11 mouse cellular contexts compared by ENCODE assay signal in genomic region chr2:17732210-17732609, GRCm38 (mm10). TPM values are rescaled to one million over a fixed set of nuclear protein-coding genes. Genes with fewer than 3 reads are reported as not detected.
DNase-seq lines count a peak whose midpoint lies in the region; ATAC-seq and TF ChIP-seq lines count a peak whose summit lies in the region.
"Had no signal": no experiment of that assay in that cellular context is flagged by ENCODE, and none has a peak within 500 bp of the region (broad histone marks: within the 10 kb centered on the region; RNA-seq: fewer than 3 reads in every experiment).

No protein-coding gene starts in this region.

- H3K27ac ChIP-seq in heart, embryonic 15.5 days = no peak overlapping the region
- no peak overlapping the region for H3K27ac ChIP-seq in heart, adult 2 months
- no peak overlapping the region for H3K27ac ChIP-seq in embryonic facial prominence, embryonic 14.5 days (replicated peaks; ENCODE audit: low read depth, low read length)
- no peak overlapping the region for H3K27ac ChIP-seq in midbrain, embryonic 11.5 days (ENCODE audit: low read depth, low read length)
- no peak overlapping the region for H3K27ac ChIP-seq in kidney, embryonic 14.5 days (ENCODE audit: low read depth, low read length)

- peaks cover 16% of the 10 kb centered on the region for H3K4me1 ChIP-seq in heart, embryonic 15.5 days (replicated peaks)
- H3K4me1 ChIP-seq in heart, adult 2 months (ENCODE audit: control insufficient read depth, insufficient read depth, low read length) = no peaks in the 10 kb centered on the region; the same call in 1 of the 2 replicates
- 0 out of 2 replicates have a peak, but pooled peaks cover 8% of the 10 kb centered on the region for H3K4me1 ChIP-seq in embryonic facial prominence, embryonic 14.5 days (ENCODE audit: control insufficient read depth, insufficient read depth, low read length)
- H3K4me1 ChIP-seq in midbrain, embryonic 11.5 days (ENCODE audit: control insufficient read depth, insufficient read depth, low read length) = peaks cover 24% of the 10 kb centered on the region
- peaks cover 13% of the 10 kb centered on the region for H3K4me1 ChIP-seq in kidney, embryonic 14.5 days (ENCODE audit: control insufficient read depth, insufficient read depth, low read length)

- TF ChIP-seq CTCF in heart, adult 2 months (IDR thresholded peaks at IDR 0.05) = no peak

- ATAC-seq in heart, embryonic 15.5 days (replicated peaks; ENCODE audit: insufficient number of reproducible peaks, insufficient read depth, low FRiP score, low read depth) = no peak
- ATAC-seq in embryonic facial prominence, embryonic 14.5 days (ENCODE audit: low read depth) = no peak
- ATAC-seq in midbrain, embryonic 11.5 days (ENCODE audit: low FRiP score) = peak; percentile 28; the same call in 1 of the 2 replicates
- no peak for ATAC-seq in kidney, embryonic 14.5 days (ENCODE audit: low FRiP score, low TSS enrichment)

- DNase-seq in heart, adult 2 months = no peak
- peak; percentile 8 for DNase-seq in MN1 (ENCODE audit: low spot score)
- DNase-seq in embryonic facial prominence, embryonic 14.5 days (ENCODE audit: low spot score) = no peak
- peak; percentile 94 for DNase-seq in midbrain, embryonic 11.5 days (ENCODE audit: low spot score, missing footprints)
- no peak for DNase-seq in spleen, postnatal 36 days (ENCODE audit: low spot score in 2 of 2)
- DNase-seq in adrenal gland, postnatal 25 days = no peak
- DNase-seq: kidney, postnatal 36 days; thymus, adult 2 months had no signal

- WGBS in heart, embryonic 15.5 days = 58% methylated on average over 7 of the region's 7 CpGs
- 86% methylated on average over 7 of the region's 7 CpGs for WGBS in heart, adult 2 months
- 50% methylated on average over 7 of the region's 7 CpGs for WGBS in embryonic facial prominence, embryonic 14.5 days
- 9% methylated on average over 7 of the region's 7 CpGs for WGBS in midbrain, embryonic 11.5 days
- WGBS in kidney, embryonic 14.5 days = 45% methylated on average over 7 of the region's 7 CpGs

- no peaks in the 10 kb centered on the region for H3K36me3 ChIP-seq in heart, embryonic 15.5 days
- no peaks in the 10 kb centered on the region for H3K36me3 ChIP-seq in heart, adult 2 months (ENCODE audit: control insufficient read depth, insufficient read depth, low read length)
- no peaks in the 10 kb centered on the region for H3K36me3 ChIP-seq in embryonic facial prominence, embryonic 14.5 days (ENCODE audit: control insufficient read depth, insufficient read depth, low read length)
- no peaks in the 10 kb centered on the region for H3K36me3 ChIP-seq in midbrain, embryonic 11.5 days (ENCODE audit: control insufficient read depth, insufficient read depth, low read length)
- no peaks in the 10 kb centered on the region for H3K36me3 ChIP-seq in kidney, embryonic 14.5 days (ENCODE audit: control insufficient read depth, insufficient read depth, low read length)

- no peak for TF ChIP-seq POLR2A in heart, adult 2 months (IDR thresholded peaks at IDR 0.05; ENCODE audit: insufficient read depth, low read depth, low read length)

- no peak overlapping the region for H3K9ac ChIP-seq in heart, embryonic 15.5 days
- H3K9ac ChIP-seq in heart, adult 2 months (ENCODE audit: low read depth, low read length) = no peak overlapping the region
- H3K9ac ChIP-seq in embryonic facial prominence, embryonic 14.5 days (ENCODE audit: low read depth, low read length) = no peak overlapping the region
- no peak overlapping the region for H3K9ac ChIP-seq in midbrain, embryonic 11.5 days (ENCODE audit: low read length)
- no peak overlapping the region for H3K9ac ChIP-seq in kidney, embryonic 14.5 days (ENCODE audit: low read depth, low read length)

- no peaks in the 10 kb centered on the region for H3K79me2 ChIP-seq in heart, adult 2 months (replicated peaks; ENCODE audit: control insufficient read depth, insufficient read depth, low read length)

- no peak for TF ChIP-seq EP300 in heart, adult 2 months (IDR thresholded peaks at IDR 0.05; ENCODE audit: insufficient read depth, low read depth, low read length)

- peaks cover 32% of the 10 kb centered on the region for H3K27me3 ChIP-seq in heart, embryonic 15.5 days
- peaks cover 11% of the 10 kb centered on the region for H3K27me3 ChIP-seq in heart, adult 2 months (ENCODE audit: control insufficient read depth, insufficient read depth, low read length)
- H3K27me3 ChIP-seq in embryonic facial prominence, embryonic 14.5 days (replicated peaks; ENCODE audit: control insufficient read depth, insufficient read depth, low read length) = peaks cover 32% of the 10 kb centered on the region
- peaks cover 58% of the 10 kb centered on the region for H3K27me3 ChIP-seq in midbrain, embryonic 11.5 days (ENCODE audit: control insufficient read depth, insufficient read depth, low read length)
- peaks cover 17% of the 10 kb centered on the region for H3K27me3 ChIP-seq in kidney, embryonic 14.5 days (ENCODE audit: control insufficient read depth, insufficient read depth, low read length)

- intact Hi-C loops in heart, adult 2 months (cut with DNase I) = no loop called here

- H3K4me3 ChIP-seq in heart, embryonic 15.5 days = 0 out of 2 replicates have a peak overlapping the region, but pooled peaks have one; percentile 1
- no peak overlapping the region for H3K4me3 ChIP-seq in heart, adult 2 months
- H3K4me3 ChIP-seq in embryonic facial prominence, embryonic 14.5 days (ENCODE audit: low read depth, low read length) = no peak overlapping the region
- H3K4me3 ChIP-seq in midbrain, embryonic 11.5 days (ENCODE audit: low read depth, low read length) = no peak overlapping the region
- H3K4me3 ChIP-seq in kidney, embryonic 14.5 days (ENCODE audit: low read length) = no peak overlapping the region
- H3K4me3 ChIP-seq: myocyte had no signal

- no peak overlapping the region for H3K4me2 ChIP-seq in heart, embryonic 15.5 days
- peak overlapping the region; percentile 96 for H3K4me2 ChIP-seq in embryonic facial prominence, embryonic 14.5 days (ENCODE audit: low read depth, low read length)
- peak overlapping the region; percentile 6; the same call in 1 of the 2 replicates for H3K4me2 ChIP-seq in midbrain, embryonic 11.5 days
- H3K4me2 ChIP-seq in kidney, embryonic 14.5 days (replicated peaks; ENCODE audit: low read depth, low read length) = no peak overlapping the region

- H3K9me3 ChIP-seq in heart, embryonic 15.5 days (replicated peaks) = no peaks in the 10 kb centered on the region
- H3K9me3 ChIP-seq in embryonic facial prominence, embryonic 14.5 days (ENCODE audit: control insufficient read depth, low read length) = no peaks in the 10 kb centered on the region
- H3K9me3 ChIP-seq in midbrain, embryonic 11.5 days (ENCODE audit: control insufficient read depth, low read length) = no peaks in the 10 kb centered on the region
- no peaks in the 10 kb centered on the region for H3K9me3 ChIP-seq in kidney, embryonic 14.5 days (ENCODE audit: control insufficient read depth, low read length)

RNA-seq across cellular contexts. Expression of gene Nebl, which starts 0.9 kb away (rescaled TPM):
- 200 and 237 TPM in 2 replicates for polyA plus RNA-seq in heart, embryonic 15.5 days (2015; fragmentation: Nextera tagmentation; extraction: Ambion mirVana)
- total RNA-seq in heart, adult 2 months (2021) = 100 to 1,000 TPM; 304 to 335 TPM
- polyA plus RNA-seq in heart, adult 2 months (2012; rRNA removed) = 152 and 258 TPM in 2 replicates
- 9.4 and 12.2 TPM in 2 replicates for polyA plus RNA-seq in embryonic facial prominence, embryonic 14.5 days (2014; fragmentation: Nextera tagmentation; extraction: Ambion mirVana)
- 2.7 and 2.8 TPM in 2 replicates for polyA plus RNA-seq in midbrain, embryonic 11.5 days (2014; fragmentation: Nextera tagmentation; extraction: Ambion mirVana)
- 7.4 and 9.9 TPM in 2 replicates for total RNA-seq in adrenal gland, postnatal 25 days (2021)
- polyA plus RNA-seq in kidney, embryonic 14.5 days (2014; fragmentation: Nextera tagmentation; extraction: Ambion mirVana) = 4.3 and 6.4 TPM in 2 replicates

Comparison
In these comparisons a context has a peak if more than half of its experiments do, and no peak if none do; other contexts are left out.
1. H3K4me2 ChIP-seq: peak in embryonic facial prominence, embryonic 14.5 days (single experiment) and midbrain, embryonic 11.5 days (single experiment); none in heart, embryonic 15.5 days (single experiment) and kidney, embryonic 14.5 days (single experiment).
2. DNase-seq: peak in MN1 (single experiment) and midbrain, embryonic 11.5 days (single experiment); none in heart, adult 2 months (0 of 2), embryonic facial prominence, embryonic 14.5 days (single experiment), spleen, postnatal 36 days (0 of 2) and adrenal gland, postnatal 25 days (single experiment).
3. RNA of gene Nebl, which starts 0.9 kb away (polyA plus RNA-seq): 200 to 237 TPM in heart, embryonic 15.5 days and 152 to 258 TPM in heart, adult 2 months; 9.4 to 12.2 TPM in embryonic facial prominence, embryonic 14.5 days, 4.3 to 6.4 TPM in kidney, embryonic 14.5 days and 2.7 to 2.8 TPM in midbrain, embryonic 11.5 days; every median in the first group is over 10 times any median in the second.